Mouse (Mus musculus): ENCODE data around the gene Fam149b. TPM values are rescaled to one million over a fixed set of nuclear protein-coding genes. Genes with fewer than 3 reads are reported as not detected.

Gene Fam149b
- total and polyA plus RNA-seq, 3 experiments, result 16.1 to 25.8 TPM; not detected in 1

DNA sequence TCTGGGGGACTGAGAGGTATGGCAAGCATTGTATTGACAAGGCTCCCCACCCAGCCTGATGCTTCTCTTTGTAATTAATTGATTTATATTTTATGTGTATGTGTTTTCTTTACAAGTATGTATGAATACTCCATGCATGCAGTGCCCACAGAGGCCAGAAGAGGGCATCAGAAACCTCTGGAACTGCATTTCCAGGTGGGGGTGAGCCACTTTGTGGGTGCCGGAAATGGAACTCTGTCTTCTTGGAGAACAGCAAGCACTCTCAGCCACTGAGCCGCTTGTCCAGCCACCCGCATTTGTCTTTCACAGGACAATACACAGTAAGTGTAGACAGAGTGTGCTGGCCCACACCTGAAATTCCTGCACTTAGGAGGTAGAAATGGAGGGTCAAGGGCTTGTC, 28.5 kb upstream of the Fam149b start:
- H3K36me3 ChIP-seq (ENCODE audit: control insufficient read depth in 1 of 2, insufficient read depth in 2 of 2, low read length in 2 of 2), result peaks cover 0 to 4% of the 10 kb centered on the region in 2 experiments; a peak in 2 of 4 replicates

GRCm38 (mm10) chr14:20324196-20324595, 23.8 kb upstream of the Fam149b start:
- no peak for DNase-seq (ENCODE audit: low read depth, low spot score)

More for the DNA sequence above, 28.5 kb upstream of the Fam149b start:
- peak; percentile 60 for DNase-seq (ENCODE audit: low read depth, low spot score)
- Histone ChIP-seq H3K9me3 (replicated peaks; ENCODE audit: insufficient read depth, low read length) (no peaks in the 10 kb centered on the region), H3K79me2 (ENCODE audit: control insufficient read depth, insufficient read depth, low read length, poor library complexity) (no peaks in the 10 kb centered on the region), H3K4me1 (ENCODE audit: control insufficient read depth in 1 of 2, insufficient read depth in 2 of 2, low read length in 2 of 2) (no peaks in the 10 kb centered on the region), H3K9ac (ENCODE audit: control insufficient read depth, low read depth, low read length, poor library complexity, severe bottlenecking) (no peak overlapping the region), H3K27me3 (ENCODE audit: control insufficient read depth in 1 of 2, insufficient read depth in 2 of 2, low read length in 2 of 2) (no peaks in the 10 kb centered on the region), H3K4me3 (ENCODE audit: control insufficient read depth in 1 of 2, insufficient read depth in 1 of 2, low read depth in 2 of 2, low read length in 2 of 2) (no peak overlapping the region), H3K27ac (ENCODE audit: control insufficient read depth, low read depth, low read length) (no peak overlapping the region)
- no peak for TF ChIP-seq TBP (IDR thresholded peaks at IDR 0.05; ENCODE audit: low read depth, low read length)
- peak; percentile 59 to 84 (median 63) for TF ChIP-seq CTCF (IDR thresholded peaks at IDR 0.05 in 2 of 3, conservative IDR thresholded peaks at IDR 0.05 in 1 of 3; ENCODE audit: control insufficient read depth in 1 of 3, insufficient read depth in 1 of 3, low read depth in 2 of 3, low read length in 3 of 3, poor library complexity in 1 of 3, severe bottlenecking in 1 of 3)
- peak; percentile 50 for TF ChIP-seq SMC3 (IDR thresholded peaks at IDR 0.05; ENCODE audit: low read depth, low read length)
- no peak for TF ChIP-seq MYB (IDR thresholded peaks at IDR 0.05; ENCODE audit: low read depth, low read length)
- TF ChIP-seq CHD1 (IDR thresholded peaks at IDR 0.05; ENCODE audit: low read depth, low read length), result no peak
- TF ChIP-seq POLR2AphosphoS2 (IDR thresholded peaks at IDR 0.05; ENCODE audit: low read length), result no peak
- peak; percentile 49 for TF ChIP-seq RAD21 (IDR thresholded peaks at IDR 0.05; ENCODE audit: low read depth, low read length)
- TF ChIP-seq MAZ (IDR thresholded peaks at IDR 0.05; ENCODE audit: low read depth, low read length), result peak; percentile 53; the same call in 1 of the 2 replicates
- peak; percentile 38 for TF ChIP-seq ZC3H11A (IDR thresholded peaks at IDR 0.05; ENCODE audit: low read depth, low read length)
- TF ChIP-seq TAL1 (IDR thresholded peaks at IDR 0.05; ENCODE audit: low read length), result no peak

GRCm38 (mm10) chr14:20328474-20328873, 19.5 kb upstream of the Fam149b start:
- Histone ChIP-seq H3K36me3 (ENCODE audit: control insufficient read depth in 1 of 2, insufficient read depth in 2 of 2, low read length in 2 of 2) (peaks cover 0 to 17% of the 10 kb centered on the region in 2 experiments; a peak in 2 of 4 replicates), H3K9me3 (replicated peaks; ENCODE audit: insufficient read depth, low read length) (no peaks in the 10 kb centered on the region), H3K9ac (ENCODE audit: control insufficient read depth, low read depth, low read length, poor library complexity, severe bottlenecking) (no peak overlapping the region), H3K4me1 (ENCODE audit: control insufficient read depth in 1 of 2, insufficient read depth in 2 of 2, low read length in 2 of 2) (peaks cover 0 to 6% of the 10 kb centered on the region in 2 experiments; a peak in 1 of 4 replicates), H3K27ac (ENCODE audit: control insufficient read depth, low read depth, low read length) (no peak overlapping the region), H3K27me3 (ENCODE audit: control insufficient read depth in 1 of 2, insufficient read depth in 2 of 2, low read length in 2 of 2) (no peaks in the 10 kb centered on the region), H3K79me2 (ENCODE audit: control insufficient read depth, insufficient read depth, low read length, poor library complexity) (no peaks in the 10 kb centered on the region), H3K4me3 (ENCODE audit: control insufficient read depth in 1 of 2, insufficient read depth in 1 of 2, low read depth in 2 of 2, low read length in 2 of 2) (no peak overlapping the region)
- TF ChIP-seq NELFE (IDR thresholded peaks at IDR 0.05; ENCODE audit: low read depth, low read length) (no peak), CTCF (IDR thresholded peaks at IDR 0.05 in 2 of 3, conservative IDR thresholded peaks at IDR 0.05 in 1 of 3; ENCODE audit: control insufficient read depth in 1 of 3, insufficient read depth in 1 of 3, low read depth in 2 of 3, low read length in 3 of 3, poor library complexity in 1 of 3, severe bottlenecking in 1 of 3) (peak; percentile 34 to 67 (median 44)), RCOR1 (IDR thresholded peaks at IDR 0.05; ENCODE audit: low read depth, low read length) (no peak), SMC3 (IDR thresholded peaks at IDR 0.05; ENCODE audit: low read depth, low read length) (0 out of 2 replicates have a peak, but pooled peaks have one; percentile 5), EP300 (IDR thresholded peaks at IDR 0.05; ENCODE audit: low read depth in 1 of 2, low read length in 2 of 2) (no peak), E2F4 (IDR thresholded peaks at IDR 0.05; ENCODE audit: borderline replicate concordance, low read depth, low read length) (no peak), GATA1 (IDR thresholded peaks at IDR 0.05; ENCODE audit: low read depth, low read length) (no peak), TCF12 (IDR thresholded peaks at IDR 0.05; ENCODE audit: low read depth, low read length) (no peak), CHD1 (IDR thresholded peaks at IDR 0.05; ENCODE audit: low read depth, low read length) (no peak), TBP (IDR thresholded peaks at IDR 0.05; ENCODE audit: low read depth, low read length) (no peak)
- peak; percentile 25 for DNase-seq (ENCODE audit: low read depth, low spot score)

More at GRCm38 (mm10) chr14:20324196-20324595, 23.8 kb upstream of the Fam149b start:
- peaks cover 0 to 11% of the 10 kb centered on the region in 2 experiments; a peak in 2 of 4 replicates for H3K36me3 ChIP-seq (ENCODE audit: control insufficient read depth in 1 of 2, insufficient read depth in 2 of 2, low read length in 2 of 2)
- no peaks in the 10 kb centered on the region for H3K9me3 ChIP-seq (replicated peaks; ENCODE audit: insufficient read depth, low read length)
- H3K4me3 ChIP-seq (ENCODE audit: control insufficient read depth in 1 of 2, insufficient read depth in 1 of 2, low read depth in 2 of 2, low read length in 2 of 2), result no peak overlapping the region
- no peaks in the 10 kb centered on the region for H3K79me2 ChIP-seq (ENCODE audit: control insufficient read depth, insufficient read depth, low read length, poor library complexity)
- no peaks in the 10 kb centered on the region for H3K4me1 ChIP-seq (ENCODE audit: control insufficient read depth in 1 of 2, insufficient read depth in 2 of 2, low read length in 2 of 2)
- no peak for TF ChIP-seq RCOR1 (IDR thresholded peaks at IDR 0.05; ENCODE audit: low read depth, low read length)
- TF ChIP-seq TAL1 (IDR thresholded peaks at IDR 0.05; ENCODE audit: low read length), result no peak
- no peak for TF ChIP-seq ZNF384 (IDR thresholded peaks at IDR 0.05; ENCODE audit: low read depth, low read length)
- no peak for TF ChIP-seq POLR2A (IDR thresholded peaks at IDR 0.05; ENCODE audit: control insufficient read depth in 1 of 2, insufficient read depth in 1 of 2, low read depth in 1 of 2, low read length in 2 of 2, poor library complexity in 1 of 2)
- TF ChIP-seq SMC3 (IDR thresholded peaks at IDR 0.05; ENCODE audit: low read depth, low read length), result no peak
- TF ChIP-seq MYB (IDR thresholded peaks at IDR 0.05; ENCODE audit: low read depth, low read length), result no peak
- TF ChIP-seq ELF1 (IDR thresholded peaks at IDR 0.05; ENCODE audit: low read depth, low read length), result no peak
- no peak for TF ChIP-seq POLR2AphosphoS5 (IDR thresholded peaks at IDR 0.05; ENCODE audit: borderline replicate concordance, low read depth, low read length)
- TF ChIP-seq USF2 (IDR thresholded peaks at IDR 0.05; ENCODE audit: borderline replicate concordance in 1 of 2, insufficient read depth in 1 of 2, low read depth in 1 of 2, low read length in 2 of 2), result no peak
- TF ChIP-seq MXI1 (IDR thresholded peaks at IDR 0.05; ENCODE audit: low read depth, low read length), result no peak
- TF ChIP-seq MAZ (IDR thresholded peaks at IDR 0.05; ENCODE audit: low read depth, low read length), result no peak
- H3K27me3 ChIP-seq (ENCODE audit: control insufficient read depth in 1 of 2, insufficient read depth in 2 of 2, low read length in 2 of 2), result no peaks in the 10 kb centered on the region
- no peak overlapping the region for H3K27ac ChIP-seq (ENCODE audit: control insufficient read depth, low read depth, low read length)
- H3K9ac ChIP-seq (ENCODE audit: control insufficient read depth, low read depth, low read length, poor library complexity, severe bottlenecking), result no peak overlapping the region
